Mouse (Mus musculus) hindbrain, embryonic 12.5 days (tissue): ENCODE data around the gene Zmym4. TPM values are rescaled to one million over a fixed set of nuclear protein-coding genes. Genes with fewer than 3 reads are reported as not detected.

Experiments used
- ATAC-seq: fragments of 200-750 bp; cut with Nextera tagmentation; 2 replicates; pipeline ENCODE4 v1.8.0; 2017; ENCODE audit warnings: moderate TSS enrichment; ENCODE audit not compliant: low FRiP score
- H3K27ac ChIP-seq: fragments of 300-500 bp; sonication (generic); 2 replicates; pipeline ENCODE4 v1.5.1; 2016; ENCODE audit warnings: mild to moderate bottlenecking
- H3K27me3 ChIP-seq: fragments of 300-500 bp; sonication (generic); 2 replicates; pipeline ENCODE4 v1.6.1; 2016; ENCODE audit warnings: mild to moderate bottlenecking
- H3K36me3 ChIP-seq: fragments of 300-500 bp; sonication (generic); 2 replicates; pipeline ENCODE4 v1.6.1; 2016; ENCODE audit warnings: mild to moderate bottlenecking
- H3K4me1 ChIP-seq: fragments of 300-500 bp; sonication (generic); 2 replicates; pipeline ENCODE4 v1.6.1; 2016
- H3K4me2 ChIP-seq: fragments of 300-500 bp; sonication (generic); replicated peaks from 2 replicates; pipeline ENCODE4 v1.6.1; 2016; ENCODE audit warnings: mild to moderate bottlenecking
- H3K4me3 ChIP-seq: fragments of 300-500 bp; sonication (generic); 2 replicates; pipeline ENCODE4 v1.5.1; 2016; ENCODE audit warnings: mild to moderate bottlenecking
- H3K9ac ChIP-seq: fragments of 300-500 bp; sonication (generic); 2 replicates; pipeline ENCODE4 v1.6.1; 2016; ENCODE audit warnings: mild to moderate bottlenecking, moderate library complexity
- H3K9me3 ChIP-seq: fragments of 300-500 bp; sonication (generic); replicated peaks from 2 replicates; pipeline ENCODE4 v1.6.1; 2016; ENCODE audit warnings: mild to moderate bottlenecking
- WGBS: fragments of 180-500 bp; shearing (Covaris S2); methylation state at CpG from one replicate; pipeline ENCODE4 v1.1.7; 2016; 5-methylcytosine and 5-hydroxymethylcytosine counted together
- polyA plus RNA-seq: library from polyadenylated mRNA; unstranded; fragments of >200 nt; fragmentation: Nextera tagmentation; extraction: Ambion mirVana; gene quantifications from 2 replicates; pipeline ENCODE4 v1.2.1, GENCODE M21; 2016

Gene Zmym4
- polyA plus RNA-seq, 1 experiment from 2014 or later = 46.0 TPM

GRCm38 (mm10) chr4:126885953-126886352 is 82.0 kb downstream of the Zmym4 start:
- WGBS = 60% methylated on average over 1 of the region's 1 CpGs
- Histone ChIP-seq H3K9me3 (no peaks in the 10 kb centered on the region), H3K27ac (no peak overlapping the region), H3K9ac (no peak overlapping the region), H3K4me2 (no peak overlapping the region), H3K36me3 (peaks cover 42% of the 10 kb centered on the region), H3K4me3 (no peak overlapping the region), H3K4me1 (no peaks in the 10 kb centered on the region), H3K27me3 (no peaks in the 10 kb centered on the region)
- no peak for ATAC-seq

GRCm38 (mm10) chr4:126883602-126884001 is 84.3 kb downstream of the Zmym4 start:
- H3K27me3 ChIP-seq = no peaks in the 10 kb centered on the region
- no peaks in the 10 kb centered on the region for H3K4me1 ChIP-seq
- H3K27ac ChIP-seq = no peak overlapping the region
- no peak for ATAC-seq
- WGBS = 97% methylated on average over 5 of the region's 5 CpGs
- H3K4me2 ChIP-seq = no peak overlapping the region
- peaks cover 38% of the 10 kb centered on the region for H3K36me3 ChIP-seq
- H3K4me3 ChIP-seq = no peak overlapping the region
- H3K9me3 ChIP-seq = no peaks in the 10 kb centered on the region
- H3K9ac ChIP-seq = no peak overlapping the region

DNA sequence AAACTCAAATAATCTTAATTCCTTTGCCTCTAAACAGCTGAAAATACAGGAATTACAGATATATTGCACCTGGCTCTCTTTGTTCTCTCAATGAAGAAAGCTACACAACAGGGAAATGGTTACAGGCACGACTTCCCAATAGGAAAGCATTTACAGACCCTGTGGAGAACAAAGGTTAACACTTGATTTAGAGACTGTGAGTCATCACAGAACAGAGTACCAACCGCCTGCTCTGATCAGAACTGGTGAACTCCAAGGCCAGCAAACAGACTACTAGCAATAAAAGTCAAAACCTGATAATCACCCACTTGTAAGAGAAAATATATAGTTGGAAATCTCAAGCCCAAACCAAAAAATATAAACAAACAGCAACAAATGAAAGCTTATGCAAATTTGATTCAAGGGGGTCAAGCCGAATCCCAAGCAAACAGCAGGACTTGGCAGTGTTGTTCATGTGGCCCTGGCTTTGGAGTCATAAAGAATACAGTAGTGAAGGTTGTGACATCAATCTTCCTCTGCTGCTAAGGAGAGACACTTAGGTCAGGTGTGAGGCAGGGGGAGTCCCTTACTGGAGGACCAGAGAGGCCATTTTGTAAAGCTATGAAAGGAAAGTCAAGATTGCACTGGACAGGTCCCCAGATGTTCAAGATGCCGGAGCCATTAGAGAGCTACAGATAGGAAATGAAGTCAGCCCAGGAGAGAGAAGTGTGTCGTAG is 88.2 kb downstream of the Zmym4 start:
- Histone ChIP-seq H3K9me3 (no peaks in the 10 kb centered on the region), H3K4me2 (no peak overlapping the region), H3K9ac (no peak overlapping the region), H3K27me3 (no peaks in the 10 kb centered on the region), H3K4me3 (no peak overlapping the region), H3K36me3 (peaks cover 45% of the 10 kb centered on the region), H3K27ac (no peak overlapping the region), H3K4me1 (no peaks in the 10 kb centered on the region)
- WGBS = 87% methylated on average over 5 of the region's 5 CpGs
- ATAC-seq = no peak

- H3K9me3 ChIP-seq = no peaks in the 10 kb centered on the region
- no peaks in the 10 kb centered on the region for H3K27me3 ChIP-seq
- peaks cover 36% of the 10 kb centered on the region for H3K36me3 ChIP-seq
- no peak overlapping the region for H3K4me3 ChIP-seq
- H3K9ac ChIP-seq = no peak overlapping the region
- H3K4me2 ChIP-seq = no peak overlapping the region
- H3K4me1 ChIP-seq = no peaks in the 10 kb centered on the region
- H3K27ac ChIP-seq = no peak overlapping the region
- 86% methylated on average over 7 of the region's 7 CpGs for WGBS
- ATAC-seq = no peak
Measured at GRCm38 (mm10) chr4:126872717-126873116, 95.2 kb downstream of the Zmym4 start.

- H3K36me3 ChIP-seq = peaks cover 49% of the 10 kb centered on the region
- H3K27ac ChIP-seq = no peak overlapping the region
- no peaks in the 10 kb centered on the region for H3K4me1 ChIP-seq
- no peak for ATAC-seq
- no peak overlapping the region for H3K4me2 ChIP-seq
- H3K4me3 ChIP-seq = no peak overlapping the region
- no peaks in the 10 kb centered on the region for H3K9me3 ChIP-seq
- H3K9ac ChIP-seq = no peak overlapping the region
- H3K27me3 ChIP-seq = no peaks in the 10 kb centered on the region
- 91% methylated on average over 12 of the region's 12 CpGs for WGBS
Measured at GRCm38 (mm10) chr4:126868699-126869098, 99.2 kb downstream of the Zmym4 start.

DNA sequence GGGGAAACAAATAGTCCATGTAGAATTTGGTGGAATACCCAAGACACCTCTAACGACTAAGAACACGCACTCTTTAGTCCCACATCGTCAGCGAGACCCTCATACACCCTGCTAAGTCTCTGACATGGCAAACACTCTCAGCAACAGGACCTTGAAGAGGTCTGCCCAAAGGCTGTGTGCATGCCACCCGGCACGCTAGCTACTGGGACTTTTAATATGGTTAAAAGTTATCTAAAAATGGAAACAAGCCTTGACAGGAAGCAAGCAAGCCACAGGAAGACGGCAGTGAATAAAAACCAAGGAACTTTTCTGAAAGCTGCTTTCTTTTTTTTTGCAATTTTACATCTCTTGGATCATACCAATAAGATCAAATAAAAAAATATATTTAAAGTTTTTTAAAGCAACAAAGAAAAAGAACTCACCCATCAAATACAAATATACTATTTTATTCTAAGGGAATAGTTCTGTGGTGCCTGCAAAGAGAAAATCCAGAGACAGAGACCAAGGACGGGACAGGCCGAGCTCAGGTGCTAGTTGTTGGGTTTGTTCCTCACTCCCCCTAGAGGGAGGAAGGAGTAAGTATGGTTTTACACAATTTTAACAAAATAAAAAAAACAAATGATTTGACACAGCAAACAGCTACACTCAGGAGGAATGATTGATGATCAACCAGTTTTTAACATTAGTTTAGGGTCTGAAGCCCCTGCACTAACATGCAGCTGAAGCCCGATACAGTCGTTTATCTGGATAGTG is 106.2 kb downstream of the Zmym4 start:
- Histone ChIP-seq H3K9me3 (no peaks in the 10 kb centered on the region), H3K27me3 (no peaks in the 10 kb centered on the region), H3K27ac (no peak overlapping the region), H3K4me1 (no peaks in the 10 kb centered on the region), H3K4me2 (no peak overlapping the region), H3K4me3 (no peak overlapping the region), H3K9ac (no peak overlapping the region), H3K36me3 (peaks cover 56% of the 10 kb centered on the region)
- ATAC-seq = no peak
- WGBS = 85% methylated on average over 11 of the region's 11 CpGs

- Histone ChIP-seq H3K4me3 (no peak overlapping the region), H3K27ac (no peak overlapping the region), H3K27me3 (no peaks in the 10 kb centered on the region), H3K9me3 (no peaks in the 10 kb centered on the region), H3K9ac (no peak overlapping the region), H3K36me3 (peaks cover 49% of the 10 kb centered on the region), H3K4me1 (no peaks in the 10 kb centered on the region), H3K4me2 (no peak overlapping the region)
- 94% methylated on average over 9 of the region's 9 CpGs for WGBS
- no peak for ATAC-seq
Measured at GRCm38 (mm10) chr4:126860268-126860986, 107.5 kb downstream of the Zmym4 start.

GRCm38 (mm10) chr4:126852971-126853370 is 115.0 kb downstream of the Zmym4 start:
- H3K4me2 ChIP-seq = no peak overlapping the region
- peaks cover 48% of the 10 kb centered on the region for H3K36me3 ChIP-seq
- no peaks in the 10 kb centered on the region for H3K27me3 ChIP-seq
- H3K27ac ChIP-seq = no peak overlapping the region
- H3K9ac ChIP-seq = no peak overlapping the region
- no peak for ATAC-seq
- no peaks in the 10 kb centered on the region for H3K4me1 ChIP-seq
- H3K9me3 ChIP-seq = no peaks in the 10 kb centered on the region
- WGBS = 64% methylated on average over 11 of the region's 11 CpGs
- no peak overlapping the region for H3K4me3 ChIP-seq

DNA sequence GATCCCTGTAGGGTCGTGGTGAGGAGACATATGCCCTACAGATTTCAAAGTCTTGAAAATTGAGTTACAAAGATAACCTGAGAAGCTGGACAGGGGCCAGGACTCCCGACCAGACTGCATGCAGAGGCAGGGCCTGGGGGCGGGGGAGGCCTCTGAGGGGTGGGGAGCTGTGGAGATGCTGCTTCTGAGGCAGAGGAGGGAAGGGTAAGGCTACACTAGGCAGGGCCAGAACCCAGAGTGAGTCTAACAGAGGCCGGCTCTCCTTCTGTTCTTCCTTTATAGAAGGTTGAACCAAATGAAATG is 117.2 kb downstream of the Zmym4 start:
- Histone ChIP-seq H3K4me2 (no peak overlapping the region), H3K9me3 (no peaks in the 10 kb centered on the region), H3K9ac (no peak overlapping the region), H3K4me3 (no peak overlapping the region), H3K4me1 (no peaks in the 10 kb centered on the region), H3K36me3 (peaks cover 65% of the 10 kb centered on the region), H3K27ac (no peak overlapping the region), H3K27me3 (no peaks in the 10 kb centered on the region)
- ATAC-seq = no peak
- WGBS = 64% methylated on average over 4 of the region's 4 CpGs

GRCm38 (mm10) chr4:126850019-126850777 is 117.7 kb downstream of the Zmym4 start:
- Histone ChIP-seq H3K9me3 (no peaks in the 10 kb centered on the region), H3K4me1 (no peaks in the 10 kb centered on the region), H3K27me3 (no peaks in the 10 kb centered on the region), H3K4me2 (no peak overlapping the region), H3K27ac (no peak overlapping the region), H3K4me3 (no peak overlapping the region), H3K36me3 (peaks cover 66% of the 10 kb centered on the region), H3K9ac (no peak overlapping the region)
- no peak for ATAC-seq
- 80% methylated on average over 7 of the region's 7 CpGs for WGBS

DNA sequence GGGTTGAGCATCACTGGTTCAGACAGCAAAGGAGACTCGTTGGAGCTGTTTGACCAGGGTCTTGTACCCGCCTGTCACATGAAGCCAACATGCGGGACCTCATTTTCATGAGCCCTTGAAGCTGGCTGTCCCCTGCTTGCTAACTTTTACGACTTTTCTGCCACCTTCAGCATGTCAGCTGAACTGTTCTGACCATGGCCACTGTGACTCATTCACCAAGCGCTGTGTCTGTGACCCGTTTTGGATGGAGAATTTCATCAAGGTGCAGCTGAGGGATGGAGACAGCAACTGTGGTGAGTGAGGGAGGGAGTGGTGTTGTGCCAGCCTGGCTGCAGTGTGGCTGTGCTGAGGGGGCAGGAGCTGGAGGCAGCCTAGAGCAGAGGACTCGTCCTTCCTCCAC is 121.0 kb downstream of the Zmym4 start:
- H3K4me1 ChIP-seq = no peaks in the 10 kb centered on the region
- H3K36me3 ChIP-seq = peaks cover 65% of the 10 kb centered on the region
- no peak overlapping the region for H3K27ac ChIP-seq
- H3K4me3 ChIP-seq = no peak overlapping the region
- H3K9me3 ChIP-seq = no peaks in the 10 kb centered on the region
- H3K4me2 ChIP-seq = no peak overlapping the region
- ATAC-seq = no peak
- H3K9ac ChIP-seq = no peak overlapping the region
- no peaks in the 10 kb centered on the region for H3K27me3 ChIP-seq
- 64% methylated on average over 7 of the region's 7 CpGs for WGBS

DNA sequence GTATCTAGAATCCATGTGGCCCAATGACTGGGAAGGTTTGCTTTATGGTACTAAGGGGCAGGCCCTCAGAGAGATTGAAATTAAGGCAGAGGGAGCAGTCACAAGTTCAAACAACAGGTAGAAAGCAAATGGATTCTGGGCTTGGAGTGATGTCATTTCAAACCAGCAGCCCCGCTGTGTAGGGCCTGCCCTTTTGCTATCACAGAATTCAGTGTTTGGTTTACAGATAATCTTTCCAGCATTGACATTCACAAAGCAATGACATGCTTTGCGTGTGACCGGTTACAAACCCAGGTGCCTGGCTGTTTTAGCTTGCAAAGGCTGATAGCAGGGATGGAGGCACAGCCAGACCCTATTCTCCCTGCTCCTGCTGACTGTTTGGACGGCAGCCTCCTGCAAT is 122.3 kb downstream of the Zmym4 start:
- no peak overlapping the region for H3K27ac ChIP-seq
- H3K9me3 ChIP-seq = no peaks in the 10 kb centered on the region
- no peaks in the 10 kb centered on the region for H3K4me1 ChIP-seq
- H3K9ac ChIP-seq = no peak overlapping the region
- no peak overlapping the region for H3K4me3 ChIP-seq
- H3K27me3 ChIP-seq = no peaks in the 10 kb centered on the region
- 80% methylated on average over 4 of the region's 4 CpGs for WGBS
- peaks cover 70% of the 10 kb centered on the region for H3K36me3 ChIP-seq
- no peak for ATAC-seq
- no peak overlapping the region for H3K4me2 ChIP-seq
